Mouse (Mus musculus): ENCODE measurements at regions not wholly inside any gene's neighbourhood (a gene's known extent, or its start where the extent isn't known, plus 50 kb on each side); places are given as distances from the start of the nearest gene placed in this dataset.

DNA sequence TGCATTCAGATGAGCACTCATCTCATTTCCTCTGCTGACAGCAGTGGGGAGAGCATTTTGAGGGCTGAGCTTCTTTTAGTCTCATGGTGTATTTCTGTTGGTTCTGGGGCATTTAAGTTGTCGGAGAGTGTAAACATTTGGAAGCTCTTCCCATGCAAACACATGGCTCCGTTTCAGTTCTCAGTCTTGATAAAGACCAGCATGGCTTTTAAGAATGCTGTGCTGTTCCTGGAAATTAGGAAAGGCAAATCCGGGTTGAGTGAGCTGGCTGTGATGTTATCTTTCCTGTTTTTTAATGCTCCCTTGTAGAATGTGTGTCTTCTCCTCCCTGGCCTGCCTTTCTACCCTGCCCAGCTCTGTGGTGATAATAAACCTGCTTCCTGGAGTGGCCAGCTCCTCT lies 61.0 kb upstream of the Pde3a start:
- no peak for TF ChIP-seq FLI1 (IDR thresholded peaks at IDR 0.05; ENCODE audit: low read length)
- no peak for TF ChIP-seq GATA1 (IDR thresholded peaks at IDR 0.05; ENCODE audit: borderline replicate concordance, low read length)
